Mouse (Mus musculus) left cerebral cortex, adult 2 months (tissue): ENCODE measurements around the gene Gosr2. TPM values are rescaled to one million over a fixed set of nuclear protein-coding genes. Genes with fewer than 3 reads are reported as not detected.

Experiments used
- DNase-seq, 2 experiments: peaks; one replicate each; pipeline ENCODE4 v3.0.0; 2021 to 2022; ENCODE audit warnings: low spot score in 2 of 2, mixed read lengths in 1 of 2; ENCODE audit errors: extremely low spot score in 1 of 2
- H3K27ac ChIP-seq: fragments of 200-600 bp; 2 replicates; pipeline ENCODE4 v1.8.1; 2022
- H3K4me3 ChIP-seq: fragments of 200-600 bp; 2 replicates; pipeline ENCODE4 v1.8.1; 2022
- CTCF ChIP-seq: fragments of 200-600 bp; IDR thresholded peaks from 2 replicates; pipeline ENCODE4 v1.8.1; 2022; ENCODE audit warnings: antibody characterized with exemption, mild to moderate bottlenecking, moderate library complexity
- intact Hi-C: fragments of 180-260 bp; cut with DNase I; formaldehyde crosslinking; loops from one replicate; pipeline ENCODE4 v1.15.1; 2025
- total RNA-seq, 2 experiments: library from RNA; stranded (reverse); gene quantifications; 2 replicates each; pipeline ENCODE4 v1.2.3; 2021

Gosr2 gene
- total RNA-seq, 2 experiments from 2014 or later: 71.1 to 72.4 TPM

GRCm38 (mm10) chr11:103658189-103658588, 39.5 kb downstream of the Gosr2 start:
- no peak for DNase-seq
- Histone ChIP-seq H3K4me3 (no peak overlapping the region), H3K27ac (no peak overlapping the region)
- intact Hi-C loops: no loop called here
- no peak for TF ChIP-seq CTCF

GRCm38 (mm10) chr11:103656520-103656919, 41.2 kb downstream of the Gosr2 start:
- no peak for DNase-seq
- no peak overlapping the region for H3K4me3 ChIP-seq
- H3K27ac ChIP-seq: no peak overlapping the region
- intact Hi-C loops: no loop called here
- no peak for TF ChIP-seq CTCF

- no peak for TF ChIP-seq CTCF
- Histone ChIP-seq H3K4me3 (no peak overlapping the region), H3K27ac (peak overlapping the region; percentile 79)
- intact Hi-C loops: loop anchor here (1.0 kb wide), 1 partner anchor 9 kb away; no protein-coding TSS in a partner anchor
- peak in 1 of 2 experiments; percentile 50 for DNase-seq
Measured at GRCm38 (mm10) chr11:103653359-103653965, 44.2 kb downstream of the Gosr2 start.

GRCm38 (mm10) chr11:103651426-103651825, 46.3 kb downstream of the Gosr2 start:
- Histone ChIP-seq H3K4me3 (peak overlapping the region; percentile 64), H3K27ac (peak overlapping the region; percentile 89)
- peak in 1 of 2 experiments; percentile 44 for DNase-seq
- intact Hi-C loops: no loop called here
- TF ChIP-seq CTCF: no peak

DNA sequence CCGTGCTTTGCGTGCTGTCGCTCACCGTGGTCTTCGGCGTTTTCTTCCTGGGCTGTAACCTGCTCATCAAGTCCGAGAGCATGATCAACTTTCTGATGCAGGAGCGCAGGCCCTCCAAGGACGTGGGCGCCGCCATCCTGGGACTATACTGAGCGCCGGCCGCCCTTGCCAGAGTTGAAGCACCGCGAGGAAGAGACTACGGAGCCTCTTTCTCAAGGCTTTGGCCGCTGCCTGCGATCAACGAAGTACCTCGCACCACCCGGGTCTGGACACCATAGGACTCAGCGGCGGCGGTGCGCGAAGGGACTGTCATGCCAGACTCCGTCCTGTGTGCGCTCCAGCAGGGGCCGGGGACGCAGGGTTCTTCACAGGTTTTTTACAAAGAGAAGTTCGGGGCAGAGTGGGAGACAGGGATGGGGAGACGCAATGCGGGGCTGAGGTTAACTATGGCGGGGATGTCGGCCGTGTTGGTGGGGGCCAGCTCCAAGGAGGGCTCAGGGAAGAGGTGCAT, 47.7 kb downstream of the Gosr2 start:
- intact Hi-C loops: loop anchor here (1.0 kb wide), 2 partner anchors 12 to 16 kb away; no protein-coding TSS in a partner anchor
- peak overlapping the region; percentile 95 for H3K27ac ChIP-seq
- peak overlapping the region; percentile 64 for H3K4me3 ChIP-seq
- TF ChIP-seq CTCF: no peak
- no peak for DNase-seq

DNA sequence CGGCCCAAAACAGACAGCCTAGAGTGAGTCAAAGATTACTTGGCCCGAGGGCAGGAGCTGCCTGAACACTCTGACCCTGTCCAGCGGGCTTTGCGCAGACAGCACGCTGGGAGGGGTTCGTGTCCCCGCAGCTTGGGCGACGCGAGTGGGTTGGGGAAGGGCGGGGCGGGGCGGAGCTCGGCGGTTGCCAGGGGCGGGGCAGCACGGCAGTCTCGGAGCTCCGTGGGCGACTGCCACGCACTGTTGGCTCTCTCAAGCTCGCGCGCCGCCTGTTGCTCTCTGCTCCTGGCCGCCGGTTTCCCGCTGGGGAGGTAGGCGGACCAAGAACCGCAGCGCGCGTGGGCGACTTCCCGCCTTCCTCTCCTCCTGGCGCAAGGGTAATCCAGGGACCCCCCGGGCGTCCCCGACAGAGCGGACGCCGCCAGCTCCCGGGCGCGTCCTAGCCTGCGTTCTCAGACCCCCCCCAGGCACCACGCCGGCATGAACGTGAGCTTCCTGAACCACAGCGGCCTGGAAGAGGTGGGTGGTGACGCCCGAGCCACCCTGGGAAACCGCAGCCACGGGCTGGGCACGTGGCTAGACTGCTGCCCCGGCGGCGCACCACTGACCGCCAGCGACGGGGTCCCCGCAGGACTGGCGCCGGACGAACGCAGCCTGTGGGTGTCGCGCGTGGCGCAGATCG, 48.3 kb downstream of the Gosr2 start, which contains the start of gene Rprml:
TSS of gene Rprml (plus strand) at position 270 of the 682 bp plus-strand sequence.
- no peak for TF ChIP-seq CTCF
- peak; percentile 88 to 90 for DNase-seq
- Histone ChIP-seq H3K4me3 (peak within 1 kb of the TSS; percentile 64), H3K27ac (peak within 1 kb of the TSS; percentile 95)
- intact Hi-C loops: loop anchor here (1.0 kb wide), 2 partner anchors 13 to 17 kb away; no protein-coding TSS in a partner anchor

GRCm38 (mm10) chr11:103648656-103649055, 49.0 kb downstream of the Gosr2 start:
- DNase-seq: no peak
- intact Hi-C loops: loop anchor here (1.0 kb wide), 2 partner anchors 14 to 18 kb away; no protein-coding TSS in a partner anchor
- peak overlapping the region; percentile 64 for H3K4me3 ChIP-seq
- peak overlapping the region; percentile 84 for H3K27ac ChIP-seq
- TF ChIP-seq CTCF: no peak

- peak in 1 of 2 experiments; percentile 4 for DNase-seq
- no peak for TF ChIP-seq CTCF
Measured at GRCm38 (mm10) chr11:103647921-103648620, 49.6 kb downstream of the Gosr2 start.

DNA sequence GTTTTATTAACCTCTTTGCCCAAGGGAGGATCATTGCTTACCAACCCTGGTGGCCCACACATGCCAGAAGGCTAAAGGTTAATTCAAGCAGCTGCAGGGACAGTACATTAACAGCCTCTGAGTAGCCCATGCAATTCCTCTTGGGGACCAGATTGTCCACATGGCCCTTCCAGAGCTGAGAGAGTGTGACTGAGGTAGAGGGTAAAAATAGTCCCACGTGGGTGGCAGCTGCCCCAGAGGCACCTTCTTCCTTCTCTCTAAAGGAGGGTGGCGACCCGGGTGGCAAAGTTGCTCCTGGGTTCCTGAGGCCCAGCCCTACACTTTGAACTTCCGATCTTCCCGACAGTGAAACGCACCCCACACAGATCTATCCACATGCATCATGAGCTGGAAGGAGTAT, 51.4 kb downstream of the Gosr2 start:
- H3K4me3 ChIP-seq: no peak overlapping the region
- intact Hi-C loops: no loop called here
- peak in 1 of 2 experiments; percentile 5 for DNase-seq
- no peak overlapping the region for H3K27ac ChIP-seq
- no peak for TF ChIP-seq CTCF

More at GRCm38 (mm10) chr11:103647921-103648620, 49.6 kb downstream of the Gosr2 start:
- Histone ChIP-seq H3K27ac (peak overlapping the region; percentile 38), H3K4me3 (no peak overlapping the region)
- intact Hi-C loops: no loop called here

DNA sequence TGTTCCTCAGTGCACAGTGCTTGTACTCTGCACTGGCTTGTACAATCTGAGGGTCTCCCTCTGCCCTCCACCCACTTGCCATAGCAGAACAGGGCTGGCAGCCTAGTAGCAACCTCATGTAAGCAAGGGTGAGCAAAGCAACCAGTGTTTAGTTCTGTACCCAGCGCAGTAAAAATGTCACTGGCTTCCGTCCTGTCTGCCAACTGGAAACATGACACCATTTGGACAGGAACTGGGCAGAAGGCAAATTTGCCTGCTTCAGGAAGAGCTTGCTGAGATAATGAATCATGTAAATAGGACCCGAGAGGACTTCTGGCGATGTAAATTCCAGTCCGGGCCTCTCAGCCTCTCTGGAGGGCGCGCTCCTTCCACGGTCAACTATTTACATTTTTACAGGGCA, 52.0 kb downstream of the Gosr2 start:
- no peak for TF ChIP-seq CTCF
- no peak overlapping the region for H3K4me3 ChIP-seq
- intact Hi-C loops: no loop called here
- no peak overlapping the region for H3K27ac ChIP-seq
- peak in 1 of 2 experiments; percentile 8 for DNase-seq

GRCm38 (mm10) chr11:103643211-103643610, 54.5 kb downstream of the Gosr2 start:
- DNase-seq: no peak
- TF ChIP-seq CTCF: no peak
- no peak overlapping the region for H3K4me3 ChIP-seq
- intact Hi-C loops: no loop called here
- no peak overlapping the region for H3K27ac ChIP-seq
